Mouse (Mus musculus) T-helper 2 cell (primary cell): Measurements from ENCODE around the gene Cxcr4.

ENCODE experiments used
- in situ Hi-C: fragments of 300-600 bp; cut with MboI, MseI; formaldehyde crosslinking; loops from one replicate; pipeline ENCODE4 v1.15.1; 2025; ENCODE audit warnings: high pct_unique_total_duplicates

Gene Cxcr4

DNA sequence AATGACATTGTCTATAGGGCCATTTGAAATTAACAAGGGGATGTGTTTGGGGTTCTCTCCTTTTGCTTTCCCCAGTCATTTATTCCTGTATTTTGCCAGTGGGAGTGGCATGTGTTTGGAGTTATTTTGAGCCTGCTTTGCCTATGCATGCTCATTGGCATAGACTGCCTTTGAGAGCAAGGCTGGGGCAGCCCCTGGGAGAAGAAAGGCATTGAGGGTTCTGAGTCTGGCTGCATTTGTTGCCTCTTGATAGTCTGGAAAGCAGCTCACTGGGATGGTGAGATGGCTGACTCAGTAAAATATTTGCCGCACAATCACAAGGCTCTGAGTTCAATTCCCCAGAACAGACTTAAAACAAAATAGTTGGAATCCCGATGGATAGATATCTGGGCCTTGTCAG, 8.5 kb upstream of the Cxcr4 start:
- in situ Hi-C loops, result no loop called here

- in situ Hi-C loops, result no loop called here
These were observed 5.2 kb upstream of the Cxcr4 start for GRCm38 (mm10) chr1:128597209-128597782.

- in situ Hi-C loops, result no loop called here
These were observed 3.4 kb upstream of the Cxcr4 start for GRCm38 (mm10) chr1:128595528-128595927.

GRCm38 (mm10) chr1:128595105-128595420, 3.0 kb upstream of the Cxcr4 start:
- in situ Hi-C loops, result no loop called here

GRCm38 (mm10) chr1:128594353-128595104, 2.4 kb upstream of the Cxcr4 start:
- in situ Hi-C loops, result no loop called here

DNA sequence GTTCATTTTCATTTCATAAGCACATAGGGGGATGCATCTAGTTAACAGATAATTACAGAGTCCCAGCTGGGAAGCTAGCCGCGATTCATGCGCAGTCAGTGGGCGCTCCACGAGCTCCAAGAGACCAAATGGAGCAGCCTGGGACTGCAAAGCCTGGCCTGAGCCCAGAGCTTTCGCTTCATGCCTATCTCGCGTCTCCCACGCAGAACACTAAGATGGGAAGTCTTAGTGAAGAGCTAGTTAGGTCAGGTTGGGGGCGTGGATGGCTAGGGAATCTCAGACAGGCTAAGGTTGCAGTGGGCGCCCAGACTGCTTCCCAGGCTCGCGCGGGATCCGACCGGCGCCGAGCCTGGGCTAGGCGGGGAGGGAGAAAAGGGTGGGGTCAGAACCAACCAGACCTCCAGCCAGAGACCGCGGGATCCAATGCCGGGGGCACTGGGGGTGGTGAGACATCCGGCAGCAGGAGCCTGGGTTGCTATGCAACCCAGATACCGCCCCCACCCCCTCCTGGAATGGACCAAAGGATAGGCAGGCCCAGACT, 938 bp upstream of the Cxcr4 start:
- in situ Hi-C loops, result no loop called here

DNA sequence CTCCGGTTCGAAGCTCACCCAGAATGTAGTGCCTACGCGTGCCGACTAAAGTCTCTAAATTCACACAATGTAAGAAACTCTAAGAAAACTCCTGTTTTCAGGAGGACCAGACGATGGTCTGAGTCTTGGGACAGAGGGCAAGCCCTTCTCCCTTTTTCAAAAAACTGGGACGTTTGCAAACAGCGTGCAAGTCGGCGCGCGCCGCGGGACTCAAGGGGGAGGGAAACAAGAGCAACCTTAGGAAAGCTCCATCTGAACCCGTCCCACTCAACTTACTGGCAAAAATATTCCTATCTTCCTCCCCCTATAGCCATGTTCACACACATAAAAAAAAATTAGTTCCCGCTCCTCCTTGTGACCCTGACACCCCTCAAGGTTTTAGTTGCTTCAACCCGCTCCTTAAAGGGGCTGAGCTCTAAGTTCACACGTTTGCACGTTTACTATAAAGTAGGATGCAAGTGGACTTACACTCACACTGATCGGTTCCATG, 327 bp downstream of the Cxcr4 start:
- in situ Hi-C loops, result no loop called here

DNA sequence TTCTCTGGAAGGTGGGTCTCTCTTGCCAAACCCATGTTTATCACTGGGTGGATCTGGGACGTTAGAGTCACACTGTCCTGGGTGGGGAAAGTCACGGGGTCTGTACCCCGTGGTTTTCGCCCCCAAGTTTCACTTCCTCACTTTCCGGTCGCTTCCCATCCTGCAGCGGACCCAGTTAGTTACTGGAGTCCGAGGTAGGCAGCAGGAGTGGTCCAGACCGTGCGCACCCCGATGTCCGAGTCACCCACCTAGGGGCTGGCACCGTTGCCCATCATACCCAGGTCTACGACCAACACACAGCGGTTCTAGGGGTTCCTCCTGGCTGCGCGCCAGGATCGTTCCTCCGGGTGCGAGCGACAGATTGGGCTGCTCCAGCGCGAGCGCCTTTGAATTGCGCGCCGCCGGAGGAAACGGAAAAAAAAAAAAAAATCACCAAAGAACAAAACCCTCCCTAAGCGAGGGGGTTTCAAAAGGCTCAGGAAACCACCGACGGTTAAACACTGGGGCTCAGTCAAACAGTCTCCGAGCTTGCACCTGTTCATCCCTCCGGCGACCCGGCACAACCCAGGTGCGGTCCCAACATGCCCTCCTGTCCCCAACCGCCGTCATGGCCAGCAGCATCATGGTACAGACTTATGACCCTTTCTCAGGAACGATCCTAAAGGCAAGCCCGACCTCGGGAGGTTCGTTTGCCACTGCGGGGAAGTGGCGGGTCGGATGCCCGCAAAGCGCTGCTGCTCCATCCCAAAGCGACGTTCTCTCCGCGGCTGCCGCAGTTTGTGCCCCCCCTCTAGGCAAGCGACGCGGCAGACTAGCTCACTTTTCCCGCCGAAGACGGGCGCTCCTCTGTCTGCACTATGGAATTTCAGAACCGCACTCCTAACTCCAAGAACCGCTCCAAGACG, 1.0 kb downstream of the Cxcr4 start:
- in situ Hi-C loops, result no loop called here

DNA sequence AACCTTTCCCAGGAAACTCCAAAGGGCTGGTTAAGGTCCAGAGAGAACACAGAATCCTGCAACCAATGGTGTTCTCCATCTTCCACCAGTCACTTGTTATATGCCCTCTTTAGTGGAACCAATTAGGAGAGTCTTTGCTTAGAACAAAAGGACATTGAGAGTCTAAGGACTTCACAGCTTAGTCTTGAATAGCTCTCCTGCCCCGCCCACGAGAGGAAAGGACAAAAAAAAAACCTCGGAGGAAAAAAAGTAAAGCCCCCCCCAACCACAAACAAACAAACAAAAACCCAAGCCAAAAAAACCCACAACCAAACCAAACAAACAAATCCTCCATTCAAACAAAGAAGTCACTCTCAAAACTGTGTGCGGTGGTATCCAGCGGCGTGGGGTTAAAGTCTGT, 2.1 kb downstream of the Cxcr4 start:
- in situ Hi-C loops, result no loop called here

DNA sequence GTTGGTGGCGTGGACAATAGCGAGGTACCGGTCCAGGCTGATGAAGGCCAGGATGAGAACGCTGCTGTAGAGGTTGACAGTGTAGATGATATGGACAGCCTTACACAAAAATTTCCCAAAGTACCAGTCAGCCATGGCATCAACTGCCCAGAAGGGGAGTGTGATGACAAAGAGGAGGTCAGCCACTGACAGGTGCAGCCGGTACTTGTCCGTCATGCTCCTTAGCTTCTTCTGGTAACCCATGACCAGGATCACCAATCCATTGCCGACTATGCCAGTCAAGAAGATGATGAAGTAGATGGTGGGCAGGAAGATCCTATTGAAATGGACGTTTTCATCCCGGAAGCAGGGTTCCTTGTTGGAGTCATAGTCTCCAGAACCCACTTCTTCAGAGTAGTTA, 2.6 kb downstream of the Cxcr4 start:
- in situ Hi-C loops, result loop anchor here (5.0 kb wide), 1 partner anchor 243 kb away; no protein-coding TSS in a partner anchor

DNA sequence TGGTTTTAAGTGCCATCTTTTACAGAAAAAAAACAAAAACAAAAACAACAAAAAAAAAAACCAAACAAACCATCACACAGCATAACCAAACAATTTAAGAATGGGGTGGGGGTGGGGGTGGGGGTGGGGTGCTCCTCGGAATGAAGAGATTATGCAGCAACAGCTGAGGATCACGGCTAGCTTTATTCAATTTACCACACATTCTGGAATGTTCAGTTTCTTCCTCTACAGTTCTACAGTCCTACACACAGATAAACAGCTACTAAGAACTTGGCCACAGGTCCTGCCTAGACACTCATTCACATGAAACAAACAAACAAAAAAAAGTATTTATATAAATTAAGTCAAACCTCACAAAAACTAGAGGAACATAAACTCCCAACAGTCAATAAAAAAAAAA, 3.8 kb downstream of the Cxcr4 start:
- in situ Hi-C loops, result loop anchor here (5.0 kb wide), 1 partner anchor 244 kb away; no protein-coding TSS in a partner anchor

DNA sequence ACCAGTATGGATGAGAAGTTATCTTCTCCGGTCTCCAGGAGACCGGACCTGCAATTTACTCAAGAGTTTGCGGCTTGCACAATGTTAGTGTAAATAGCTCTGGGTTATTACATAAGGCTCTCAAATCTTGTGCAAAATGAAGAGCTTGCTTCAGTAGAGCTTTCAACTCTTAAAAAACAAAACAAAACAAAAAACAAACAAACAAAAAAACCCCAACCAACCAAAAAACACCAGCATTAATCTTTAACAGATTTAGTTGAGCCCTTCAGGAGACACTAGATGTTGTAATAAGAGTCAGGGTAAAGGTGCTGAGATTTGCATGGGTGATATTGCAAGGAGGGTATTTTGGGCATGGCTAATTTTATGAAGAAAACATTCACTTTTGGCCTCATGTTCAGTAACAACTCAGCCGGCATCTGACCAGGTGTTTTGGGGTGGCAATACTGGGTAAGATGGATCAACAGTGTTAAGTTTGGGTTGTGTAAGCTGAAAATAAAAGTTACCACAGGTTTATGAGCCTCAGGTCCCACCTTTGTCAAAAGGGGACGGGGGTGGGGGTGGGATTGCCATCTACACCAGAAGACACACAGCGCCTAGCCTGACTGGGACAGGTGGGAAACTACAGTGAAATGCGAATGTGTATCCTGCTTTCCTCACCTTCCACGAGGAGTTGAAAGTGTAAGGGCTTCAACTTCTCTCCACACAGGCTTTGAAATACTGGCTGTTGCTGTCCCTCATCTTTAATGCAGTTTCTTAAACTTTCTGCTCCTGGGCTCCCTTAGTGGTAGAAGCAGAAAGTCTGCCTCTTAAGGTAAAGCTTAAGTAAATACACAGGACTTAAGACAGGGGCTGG, 4.9 kb downstream of the Cxcr4 start:
- in situ Hi-C loops, result loop anchor here (5.0 kb wide), 1 partner anchor 245 kb away; no protein-coding TSS in a partner anchor

GRCm38 (mm10) chr1:128586162-128586927, 5.7 kb downstream of the Cxcr4 start:
- in situ Hi-C loops, result loop anchor here (5.0 kb wide), 1 partner anchor 246 kb away; no protein-coding TSS in a partner anchor

- in situ Hi-C loops, result loop anchor here (5.0 kb wide), 1 partner anchor 247 kb away; no protein-coding TSS in a partner anchor
These were observed 6.5 kb downstream of the Cxcr4 start for GRCm38 (mm10) chr1:128585396-128586161.

DNA sequence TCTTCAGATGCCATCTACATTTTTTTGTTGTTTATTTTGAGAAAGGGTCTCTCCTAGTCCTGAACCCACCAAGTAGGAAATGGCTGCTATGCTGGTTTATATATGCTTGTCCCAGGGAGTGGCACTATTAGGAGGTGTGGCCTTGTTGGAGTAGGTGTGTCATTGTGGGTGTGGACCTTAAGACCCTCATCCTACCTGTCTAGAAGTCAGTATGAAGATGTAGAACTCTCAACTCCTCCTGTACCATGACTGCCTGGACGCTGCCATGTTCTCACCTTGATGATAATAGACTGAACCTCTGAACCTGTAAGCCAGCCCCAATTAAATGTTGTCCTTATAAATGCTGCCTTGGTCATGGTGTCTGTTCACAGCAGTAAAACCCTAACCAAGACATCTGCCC, 7.4 kb downstream of the Cxcr4 start:
- in situ Hi-C loops, result loop anchor here (5.0 kb wide), 1 partner anchor 248 kb away; no protein-coding TSS in a partner anchor

GRCm38 (mm10) chr1:128583279-128583872, 8.7 kb downstream of the Cxcr4 start:
- in situ Hi-C loops, result no loop called here

DNA sequence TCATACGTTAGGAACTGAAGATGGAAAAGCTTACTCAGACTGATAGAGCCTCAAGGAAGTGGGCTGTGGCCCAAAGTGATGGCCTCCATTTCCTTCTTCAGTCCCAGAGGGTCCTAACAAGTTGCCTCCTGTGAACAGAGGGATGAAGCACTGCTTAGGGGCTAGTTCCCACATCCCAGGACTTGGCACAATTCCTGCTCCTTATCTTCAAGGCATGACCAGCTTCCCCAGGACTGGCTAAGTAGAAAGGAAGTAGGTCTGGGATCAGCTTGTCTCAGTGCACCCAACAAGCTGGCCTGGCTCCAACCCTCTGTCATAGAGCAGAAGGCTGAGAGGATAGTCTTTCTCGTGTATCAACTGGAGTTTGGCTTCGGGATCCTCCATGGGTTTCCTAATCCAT, 11.8 kb downstream of the Cxcr4 start:
- in situ Hi-C loops, result no loop called here

GRCm38 (mm10) chr1:128578454-128578853, 13.6 kb downstream of the Cxcr4 start:
- in situ Hi-C loops, result no loop called here

GRCm38 (mm10) chr1:128575096-128575495, 17.0 kb downstream of the Cxcr4 start:
- in situ Hi-C loops, result no loop called here
